ENCODE assay signal across 14 mouse cellular contexts in the genomic region with DNA sequence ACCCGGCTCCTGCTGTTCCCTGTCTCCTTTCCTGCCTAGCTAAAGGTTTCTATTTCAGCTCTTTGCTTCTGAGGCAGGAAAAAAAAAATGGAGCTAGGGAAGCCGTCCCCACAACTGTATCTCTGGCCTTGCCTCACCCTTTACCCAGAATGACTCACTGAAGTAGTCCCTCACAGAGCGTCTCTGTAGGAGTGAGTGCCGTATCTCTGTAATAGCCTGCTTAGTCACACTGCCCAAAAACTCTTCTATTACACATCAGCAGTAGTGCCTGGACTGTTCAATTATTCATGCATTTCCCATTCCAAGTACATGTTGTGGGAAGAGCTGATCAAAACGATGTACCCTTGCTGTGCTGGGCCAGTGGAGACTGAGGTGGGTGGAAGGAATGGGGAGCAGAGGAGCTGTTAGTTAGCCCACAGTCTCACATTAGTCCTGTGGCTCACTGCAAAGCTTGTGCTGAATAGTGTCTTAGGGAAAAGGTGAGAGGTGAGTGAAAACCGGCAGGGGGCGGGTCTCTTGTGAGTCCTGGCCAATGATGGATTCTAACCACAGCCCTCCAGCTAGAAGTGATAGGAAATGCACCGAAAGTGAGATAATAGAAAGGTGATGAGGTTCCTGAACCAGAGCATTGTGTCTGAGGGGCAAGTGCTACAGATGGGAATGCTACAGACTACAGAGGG. TPM values are rescaled to one million over a fixed set of nuclear protein-coding genes. Genes with fewer than 3 reads are reported as not detected.
A peak's percentile ranks its signal among the peaks of the same experiment; 100 is the strongest.
DNase-seq lines count a peak whose midpoint lies in the region; ATAC-seq lines count a peak whose summit lies in the region.
"Had no signal": no experiment of that assay in that cellular context is flagged by ENCODE, and none has a peak within 500 bp of the region (broad histone marks: within the 10 kb centered on the region; RNA-seq: fewer than 3 reads in every experiment).

No protein-coding gene starts in this region.

- H3K27me3 ChIP-seq in heart, embryonic 10.5 days (ENCODE audit: insufficient read depth, poor library complexity, severe bottlenecking): no peaks in the 10 kb centered on the region
- H3K27me3 ChIP-seq: forebrain, embryonic 12.5 days; liver, embryonic 13.5 days had no signal

- no peaks in the 10 kb centered on the region for H3K9me3 ChIP-seq in heart, embryonic 10.5 days
- H3K9me3 ChIP-seq: forebrain, embryonic 12.5 days; liver, embryonic 13.5 days had no signal

- 46% methylated on average over 8 of the region's 8 CpGs for WGBS in heart, embryonic 10.5 days

- H3K36me3 ChIP-seq in heart, embryonic 10.5 days: no peaks in the 10 kb centered on the region
- H3K36me3 ChIP-seq: forebrain, embryonic 12.5 days; liver, embryonic 13.5 days had no signal

- ATAC-seq in frontal cortex, adult (ENCODE audit: low TSS enrichment): peak; percentile 84
- ATAC-seq: CD4-positive, CD25-positive, alpha-beta regulatory T cell, adult 4 months; inflammation-experienced regulatory T-cells, adult 6 months had no signal

- H3K27ac ChIP-seq in heart, embryonic 10.5 days: peak overlapping the region; percentile 17
- H3K27ac ChIP-seq: forebrain, embryonic 12.5 days; liver, embryonic 13.5 days had no signal

- no peak overlapping the region for H3K4me3 ChIP-seq in heart, embryonic 10.5 days
- H3K4me3 ChIP-seq: forebrain, embryonic 12.5 days; liver, embryonic 13.5 days had no signal

- DNase-seq in frontal cortex, postnatal 25 days (ENCODE audit: low spot score in 2 of 2): no peak
- peak; percentile 46 for DNase-seq in thymus, postnatal 4 days
- no peak for DNase-seq in thymus, postnatal 25 days
- no peak for DNase-seq in heart, embryonic 10.5 days (ENCODE audit: low spot score)
- DNase-seq in cerebellum, postnatal 25 days: no peak
- no peak for DNase-seq in embryo, embryonic 9.5 days (ENCODE audit: extremely low spot score)
- no peak for DNase-seq in neural tube, embryonic 10.5 days (ENCODE audit: extremely low spot score, low spot score)
- DNase-seq: cerebellum, adult 18-20 months; gastrocnemius, postnatal 36 days; liver, embryonic 13.5 days had no signal

- peaks cover 32% of the 10 kb centered on the region for H3K4me1 ChIP-seq in heart, embryonic 10.5 days
- H3K4me1 ChIP-seq: forebrain, embryonic 12.5 days; liver, embryonic 13.5 days had no signal

RNA-seq across cellular contexts. Expression of a gene that starts 46.5 kb away (rescaled TPM):
- polyA plus RNA-seq in heart, embryonic 10.5 days (2016; fragmentation: Nextera tagmentation; extraction: Ambion mirVana): 26.6 and 46.8 TPM in 2 replicates
- polyA plus RNA-seq: CD4-positive, CD25-positive, alpha-beta regulatory T cell, adult 4 months had no signal
